Comparison of ENCODE assay signal across 18 mouse cellular contexts in genomic region chr19:32476712-32477052, GRCm38 (mm10). TPM values are rescaled to one million over a fixed set of nuclear protein-coding genes. Genes with fewer than 3 reads are reported as not detected.
DNase-seq lines count a peak whose midpoint lies in the region; ATAC-seq and TF ChIP-seq lines count a peak whose summit lies in the region.
"Had no signal": no experiment of that assay in that cellular context is flagged by ENCODE, and none has a peak within 500 bp of the region (broad histone marks: within the 10 kb centered on the region; RNA-seq: fewer than 3 reads in every experiment).

No protein-coding gene starts in this region.

- H3K36me3 ChIP-seq in liver, adult 2 months (ENCODE audit: control insufficient read depth, insufficient read depth, low read length) = no peaks in the 10 kb centered on the region
- H3K36me3 ChIP-seq in liver, embryonic 13.5 days = 0 out of 2 replicates have a peak, but pooled peaks cover 4% of the 10 kb centered on the region
- H3K36me3 ChIP-seq: heart, embryonic 12.5 days; neural tube, embryonic 12.5 days had no signal

- ATAC-seq in liver, embryonic 13.5 days (ENCODE audit: low read depth) = peak; percentile 29; the same call in 1 of the 2 replicates
- ATAC-seq: CD4-positive, CD25-positive, alpha-beta regulatory T cell, adult 4 months; hindbrain, postnatal 0 days had no signal

- no peak for TF ChIP-seq POLR2A in liver, adult 2 months (IDR thresholded peaks at IDR 0.05; ENCODE audit: extremely low read depth, insufficient read depth, low read length)

- no peak for TF ChIP-seq CTCF in liver, adult 2 months (IDR thresholded peaks at IDR 0.05; ENCODE audit: low read depth, low read length)

- H3K9me3 ChIP-seq in liver, embryonic 13.5 days (replicated peaks) = no peaks in the 10 kb centered on the region
- H3K9me3 ChIP-seq: neural tube, embryonic 12.5 days had no signal

- peak overlapping the region; percentile 34; the same call in 1 of the 2 replicates for H3K27ac ChIP-seq in liver, adult 2 months (replicated peaks; ENCODE audit: insufficient read depth, low read depth, low read length)
- peak overlapping the region; percentile 95 for H3K27ac ChIP-seq in liver, embryonic 13.5 days
- H3K27ac ChIP-seq: hindbrain, postnatal 0 days; macrophage; neural tube, embryonic 12.5 days had no signal

- H3K4me2 ChIP-seq in liver, embryonic 13.5 days = peak overlapping the region; percentile 56; the same call in 1 of the 2 replicates
- H3K4me2 ChIP-seq: heart, embryonic 12.5 days; lung, embryonic 14.5 days; midbrain, embryonic 11.5 days; neural tube, embryonic 12.5 days had no signal

- H3K79me2 ChIP-seq in liver, adult 2 months (ENCODE audit: control insufficient read depth, insufficient read depth, low read length) = no peaks in the 10 kb centered on the region

- H3K4me3 ChIP-seq in liver, adult 2 months (ENCODE audit: insufficient read depth, low read depth, low read length) = no peak overlapping the region
- no peak overlapping the region for H3K4me3 ChIP-seq in liver, embryonic 13.5 days (replicated peaks)
- H3K4me3 ChIP-seq: heart, embryonic 12.5 days; neural tube, embryonic 12.5 days had no signal

- H3K27me3 ChIP-seq in liver, adult 2 months (ENCODE audit: control insufficient read depth, insufficient read depth, low read length) = no peaks in the 10 kb centered on the region
- H3K27me3 ChIP-seq in liver, embryonic 13.5 days = no peaks in the 10 kb centered on the region
- H3K27me3 ChIP-seq: heart, embryonic 12.5 days; neural tube, embryonic 12.5 days had no signal

- peak; percentile 99 for DNase-seq in liver, adult 2 months (ENCODE audit: extremely low read depth, low read depth, low spot score)
- no peak for DNase-seq in liver
- peak; percentile 86 for DNase-seq in kidney, adult 9 months
- no peak for DNase-seq in liver, embryonic 13.5 days
- no peak for DNase-seq in gastrocnemius, postnatal 36 days
- DNase-seq in cerebellum, postnatal 25 days = no peak
- no peak for DNase-seq in cerebellum, adult 9-10 months
- DNase-seq: cerebellum, adult 11 months; gastrocnemius, postnatal 14 days; left cerebral cortex, postnatal 4 days; lung, embryonic 14.5 days; thymus, postnatal 14 days had no signal

- intact Hi-C loops in gastrocnemius, postnatal 36 days (cut with DNase I) = no loop called here

- H3K4me1 ChIP-seq in liver, adult 2 months (ENCODE audit: control insufficient read depth, insufficient read depth, low read length) = peaks cover 12% of the 10 kb centered on the region
- peaks cover 74% of the 10 kb centered on the region for H3K4me1 ChIP-seq in liver, embryonic 13.5 days (replicated peaks)
- H3K4me1 ChIP-seq: neural tube, embryonic 12.5 days had no signal

- H3K9ac ChIP-seq in liver, adult 2 months (ENCODE audit: low read depth, low read length) = no peak overlapping the region
- peak overlapping the region; percentile 61; the same call in 1 of the 2 replicates for H3K9ac ChIP-seq in liver, embryonic 13.5 days
- H3K9ac ChIP-seq: heart, embryonic 12.5 days; lung, embryonic 14.5 days; neural tube, embryonic 12.5 days had no signal

- 27% methylated on average over 4 of the region's 4 CpGs for WGBS in liver, adult 2 months
- 34% methylated on average over 4 of the region's 4 CpGs for WGBS in liver, embryonic 13.5 days (ENCODE audit: insufficient replicate concordance)

RNA-seq across cellular contexts. Expression of gene Minpp1, which starts 8.9 kb away (rescaled TPM):
- total RNA-seq in liver, adult 2 months (2014; rRNA removed) = 35.3 and 44.6 TPM in 2 replicates
- 46.8 and 53.9 TPM in 2 replicates for polyA plus RNA-seq in liver, adult 2 months (2012; rRNA removed)
- polyA plus RNA-seq in liver, embryonic 13.5 days (2015; fragmentation: Nextera tagmentation; extraction: Ambion mirVana) = 99.9 and 110 TPM in 2 replicates
- 10 to 100 TPM; 12.7 to 15.2 TPM for total RNA-seq in gastrocnemius, postnatal 36 days (2021)

RNA-seq across cellular contexts. Expression of gene Rpl9-ps6, which starts 10.3 kb away (rescaled TPM):
- total RNA-seq in liver, adult 2 months (2014; rRNA removed) = 23.8 and 24.3 TPM in 2 replicates
- polyA plus RNA-seq in liver, adult 2 months (2012; rRNA removed) = 2.6 and 3.0 TPM in 2 replicates
- polyA plus RNA-seq in liver, embryonic 13.5 days (2015; fragmentation: Nextera tagmentation; extraction: Ambion mirVana) = 99.8 and 126 TPM in 2 replicates
- 10 to 100 TPM; 25.7 to 26.5 TPM for total RNA-seq in gastrocnemius, postnatal 36 days (2021)

Comparison
In these comparisons a context has a peak if more than half of its experiments do, and no peak if none do; other contexts are left out.
1. DNase-seq: peak in liver, adult 2 months (single experiment) and kidney, adult 9 months (single experiment); none in liver (single experiment), liver, embryonic 13.5 days (single experiment), gastrocnemius, postnatal 36 days (0 of 2), cerebellum, postnatal 25 days (0 of 2) and cerebellum, adult 9-10 months (single experiment).